Mouse (Mus musculus) C2C12 (cell line): ENCODE measurements around the gene Xntrpc.

Experiments used
- CTCF ChIP-seq: IDR thresholded peaks from one replicate; pipeline ENCODE4 v1.5.1; 2011; ENCODE audit not compliant: control insufficient read depth, insufficient read depth, insufficient read length
- FOSL1 ChIP-seq: IDR thresholded peaks from one replicate; pipeline ENCODE4 v1.8.0; 2011; ENCODE audit warnings: mild to moderate bottlenecking, low read length; ENCODE audit not compliant: poor library complexity, insufficient read depth, severe bottlenecking
- MYOD1 ChIP-seq: IDR thresholded peaks from one replicate; pipeline ENCODE4 v1.6.1; 2011; ENCODE audit warnings: low read depth; ENCODE audit not compliant: control insufficient read depth, insufficient read length
- USF1 ChIP-seq: IDR thresholded peaks from one replicate; pipeline ENCODE4 v1.6.1; 2011; ENCODE audit warnings: low read depth, mild to moderate bottlenecking, control low read depth, moderate library complexity

DNA sequence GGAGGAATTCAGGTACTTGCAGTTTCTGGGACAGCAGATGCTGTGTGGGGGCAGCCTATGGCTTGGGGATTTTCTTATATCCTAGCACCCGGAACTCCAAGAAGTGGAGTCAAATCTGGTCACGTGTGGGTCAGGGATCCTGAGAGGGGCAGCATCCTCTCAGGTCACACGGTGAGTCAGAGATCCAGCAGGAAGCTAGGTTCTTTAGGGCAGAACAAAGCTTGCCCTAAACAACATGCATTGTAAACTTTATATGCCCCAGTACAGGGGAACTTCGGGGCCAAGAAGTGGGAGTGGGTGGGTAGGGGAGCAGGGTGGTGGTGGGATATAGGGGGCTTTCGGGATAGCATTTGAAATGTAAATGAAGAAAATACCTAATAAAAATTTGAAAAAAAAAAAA, 35.4 kb downstream of the Xntrpc start:
- TF ChIP-seq CTCF, result no peak
- no peak for TF ChIP-seq USF1
- no peak for TF ChIP-seq MYOD1
- TF ChIP-seq FOSL1, result no peak
